Mouse (Mus musculus): ENCODE data around the gene Tmem207.

DNA sequence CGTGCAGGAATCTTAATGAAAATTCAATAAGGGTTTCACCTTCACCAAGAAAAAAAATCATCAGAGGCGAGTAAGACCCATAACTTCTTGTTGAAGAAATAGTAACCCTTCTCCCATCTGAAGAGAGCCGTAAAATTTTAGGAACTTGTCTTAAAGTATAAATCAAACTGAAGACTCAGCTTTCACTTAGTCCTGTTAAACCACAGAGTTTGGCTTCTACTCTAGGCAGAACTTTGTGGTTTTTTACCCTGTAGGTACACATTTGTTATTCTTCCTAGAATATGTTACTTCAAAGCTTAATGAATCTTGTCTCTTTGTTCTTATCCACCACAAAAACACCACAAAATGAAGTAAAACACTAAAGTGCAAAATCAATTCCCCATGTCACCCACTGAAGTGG lies 25.7 kb upstream of the Tmem207 start:
- TF ChIP-seq CTCF (IDR thresholded peaks at IDR 0.05; ENCODE audit: borderline replicate concordance, extremely low read depth, insufficient read depth, insufficient read length), result no peak
- no peak for TF ChIP-seq POLR2A (IDR thresholded peaks at IDR 0.05; ENCODE audit: borderline replicate concordance, extremely low read depth, insufficient read depth, insufficient read length, poor library complexity, severe bottlenecking)

Measured in brain, embryonic 14.5 days (tissue).